Mouse (Mus musculus) CH12.LX (cell line): ENCODE measurements around the gene Sun3.

Experiments used
- CTCF ChIP-seq, 2 experiments: IDR thresholded peaks in 1 of 2; conservative IDR thresholded peaks in 1 of 2; 2 replicates each; pipeline ENCODE4 v1.5.1; 2011 to 2012; ENCODE audit warnings: low read depth in 2 of 2, low read length in 2 of 2, improper control_type of control experiment in 1 of 2, inconsistent platforms in 1 of 2, mild to moderate bottlenecking in 1 of 2, moderate library complexity in 1 of 2
- EP300 ChIP-seq: IDR thresholded peaks from 2 replicates; pipeline ENCODE4 v1.6.1; 2011; ENCODE audit warnings: low read length, improper control_type of control experiment
- GABPA ChIP-seq: IDR thresholded peaks from 2 replicates; pipeline ENCODE4 v1.6.1; 2012; ENCODE audit warnings: low read depth, low read length, improper control_type of control experiment, inconsistent platforms; ENCODE audit not compliant: insufficient replicate concordance
- MAFK ChIP-seq: IDR thresholded peaks from 2 replicates; pipeline ENCODE4 v1.6.1; 2011; ENCODE audit warnings: low read length, improper control_type of control experiment; ENCODE audit not compliant: insufficient replicate concordance
- MAX ChIP-seq: IDR thresholded peaks from 2 replicates; pipeline ENCODE4 v1.6.1; 2011; ENCODE audit warnings: low read length, improper control_type of control experiment
- MXI1 ChIP-seq: IDR thresholded peaks from 2 replicates; pipeline ENCODE4 v1.6.1; 2011; ENCODE audit warnings: mild to moderate bottlenecking, low read depth, low read length, improper control_type of control experiment
- POLR2A ChIP-seq: IDR thresholded peaks from 2 replicates; pipeline ENCODE4 v1.6.1; 2011; ENCODE audit warnings: low read depth, mild to moderate bottlenecking, improper control_type of control experiment, low read length
- POLR2AphosphoS2 ChIP-seq: IDR thresholded peaks from 2 replicates; pipeline ENCODE4 v1.6.1; 2011; ENCODE audit warnings: low read depth, low read length, improper control_type of control experiment
- SIN3A ChIP-seq: IDR thresholded peaks from 2 replicates; pipeline ENCODE4 v1.6.1; 2012; ENCODE audit warnings: low read length, improper control_type of control experiment, inconsistent platforms
- UBTF ChIP-seq: IDR thresholded peaks from 2 replicates; pipeline ENCODE4 v1.6.1; 2012; ENCODE audit warnings: low read depth, mild to moderate bottlenecking, inconsistent platforms, low read length, improper control_type of control experiment, moderate library complexity
- USF1 ChIP-seq: IDR thresholded peaks from 2 replicates; pipeline ENCODE4 v1.6.1; 2014; ENCODE audit warnings: low read depth, mild to moderate bottlenecking, inconsistent platforms, low read length, improper control_type of control experiment
- ZKSCAN1 ChIP-seq: IDR thresholded peaks from 2 replicates; pipeline ENCODE4 v1.6.1; 2012; ENCODE audit warnings: low read depth, inconsistent platforms, low read length, improper control_type of control experiment, borderline replicate concordance
- ZMIZ1 ChIP-seq: IDR thresholded peaks from 2 replicates; pipeline ENCODE4 v1.6.1; 2012; ENCODE audit warnings: low read depth, mild to moderate bottlenecking, inconsistent platforms, low read length, improper control_type of control experiment
- ZNF384 ChIP-seq: IDR thresholded peaks from 2 replicates; pipeline ENCODE4 v1.6.1; 2012; ENCODE audit warnings: low read depth, low read length, improper control_type of control experiment, inconsistent platforms

GRCm38 (mm10) chr11:9050241-9050640 is 1.4 kb upstream of the Sun3 start:
- TF ChIP-seq CTCF (conservative IDR thresholded peaks at IDR 0.05 in 1 of 2, IDR thresholded peaks at IDR 0.05 in 1 of 2; ENCODE audit: low read depth in 2 of 2, low read length in 2 of 2), result no peak
- no peak for TF ChIP-seq GABPA
- TF ChIP-seq POLR2A, result no peak
- TF ChIP-seq MAX, result no peak
- no peak for TF ChIP-seq ZMIZ1
- no peak for TF ChIP-seq USF1
- no peak for TF ChIP-seq MAFK
- TF ChIP-seq UBTF, result no peak
- TF ChIP-seq MXI1, result no peak
- no peak for TF ChIP-seq SIN3A
- TF ChIP-seq EP300, result no peak
- no peak for TF ChIP-seq ZKSCAN1
- no peak for TF ChIP-seq POLR2AphosphoS2
- TF ChIP-seq ZNF384, result no peak
